Mouse (Mus musculus) Muller cell, postnatal 12 days (primary cell): ENCODE measurements around the gene Lsm10.
"Not testable (repeated sequence)": the region's sequence is repeated elsewhere in the genome, so short reads cannot be mapped to it uniquely, and the experiment has no call there.

ENCODE experiments used
- DNase-seq: peaks from one replicate; pipeline ENCODE4 v3.0.0-alpha.2; 2015; ENCODE audit errors: inconsistent ontology term

Lsm10 gene

GRCm38 (mm10) chr4:126095622-126096430 is 597 bp upstream of the Lsm10 start:
- not testable (repeated sequence) for DNase-seq

GRCm38 (mm10) chr4:126097711-126098253 is 1.4 kb downstream of the Lsm10 start:
- DNase-seq = no peak

GRCm38 (mm10) chr4:126099365-126099764 is 2.9 kb downstream of the Lsm10 start:
- no peak for DNase-seq

GRCm38 (mm10) chr4:126100764-126101163 is 4.3 kb downstream of the Lsm10 start:
- DNase-seq = no peak

DNA sequence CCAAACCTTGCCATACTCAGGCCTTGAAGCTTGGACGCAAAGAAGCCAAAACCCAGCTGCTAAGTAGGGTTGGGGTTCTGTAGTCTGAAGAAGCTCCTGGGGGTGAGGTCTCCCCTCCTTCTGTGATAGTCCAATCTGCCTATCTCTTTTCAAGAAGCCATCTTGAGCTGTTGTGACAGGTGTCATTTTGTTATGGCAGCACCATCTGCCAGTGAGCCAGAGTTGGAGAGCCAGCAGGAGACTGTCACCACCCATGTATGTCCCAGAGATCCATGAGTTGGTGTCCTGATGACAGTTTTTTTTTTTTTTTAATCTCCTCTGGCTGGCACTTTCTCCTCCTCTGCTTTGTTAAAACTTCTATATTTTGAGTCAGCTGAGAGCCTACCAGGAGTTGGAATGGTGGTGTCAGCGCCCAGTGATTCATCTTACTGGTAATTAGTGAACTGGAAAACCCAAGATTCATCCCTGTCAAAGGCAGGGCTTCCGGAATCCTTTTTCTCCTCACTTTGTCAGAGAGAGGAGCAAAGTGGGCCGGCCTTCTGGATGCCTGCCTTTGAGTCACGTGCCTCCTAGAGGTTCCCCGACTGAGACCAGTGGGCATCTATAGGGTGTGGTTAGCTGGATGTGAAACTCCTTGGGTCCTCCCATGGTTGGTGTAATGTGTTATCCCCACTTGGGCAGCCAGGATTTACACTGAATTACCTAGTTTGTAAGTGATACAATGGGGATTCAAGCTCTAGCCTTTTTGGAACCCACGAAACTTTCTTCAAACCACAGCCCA is 5.8 kb downstream of the Lsm10 start:
- DNase-seq = peak; percentile 90

DNA sequence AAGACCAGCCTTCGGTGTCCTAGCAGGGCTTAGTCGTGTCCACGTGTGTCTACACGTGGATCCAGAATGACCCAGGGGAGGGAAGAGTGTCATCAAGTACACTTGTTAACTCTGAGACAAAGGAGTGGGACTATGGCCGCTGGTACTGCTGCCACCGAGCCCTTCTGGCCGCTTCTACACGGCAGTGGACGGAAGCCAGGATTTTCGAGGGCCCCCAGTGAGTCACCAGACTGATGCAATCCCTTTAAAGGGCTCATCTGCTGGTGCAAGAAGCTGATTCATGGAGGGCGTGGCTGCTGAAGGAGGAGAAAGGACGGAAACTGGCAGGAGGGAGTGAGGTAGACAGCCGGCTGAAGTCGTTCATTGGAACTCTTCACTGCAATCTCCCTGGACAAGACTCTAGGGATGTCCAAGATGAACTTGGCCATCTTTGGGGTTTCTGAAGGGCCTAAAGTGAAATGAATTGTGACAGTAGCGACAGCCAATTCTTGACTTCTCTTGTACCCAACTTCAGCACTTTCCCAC is 6.7 kb downstream of the Lsm10 start:
- DNase-seq = peak; percentile 97

DNA sequence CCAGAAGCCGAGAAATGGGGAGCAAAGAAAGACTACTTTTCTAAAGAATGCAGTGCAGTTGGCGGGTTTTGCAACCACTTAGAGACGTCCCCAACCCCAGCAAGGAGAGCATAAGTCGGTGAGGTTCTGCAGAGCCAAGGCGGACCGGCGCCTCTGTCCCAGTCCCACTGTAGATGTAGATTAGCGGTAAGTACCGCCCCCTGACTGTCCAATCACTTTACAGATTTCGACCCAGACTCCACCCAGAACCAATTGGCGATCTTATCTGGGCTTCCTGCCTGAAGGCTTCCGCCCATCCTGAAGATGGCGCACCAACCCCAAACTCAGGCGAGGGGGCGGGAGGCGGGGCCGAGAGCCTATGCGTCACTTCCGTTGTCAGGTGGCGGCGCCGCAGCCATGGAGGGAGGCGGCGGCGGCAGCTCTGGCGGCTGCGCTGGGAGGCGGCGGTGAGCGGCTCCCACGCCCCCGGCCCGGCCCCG is 7.2 kb downstream of the Lsm10 start, which contains the start of gene Stk40:
TSS of gene Stk40 (plus strand) at position 368 of the 479 bp plus-strand sequence.
- DNase-seq = peak; percentile 99

DNA sequence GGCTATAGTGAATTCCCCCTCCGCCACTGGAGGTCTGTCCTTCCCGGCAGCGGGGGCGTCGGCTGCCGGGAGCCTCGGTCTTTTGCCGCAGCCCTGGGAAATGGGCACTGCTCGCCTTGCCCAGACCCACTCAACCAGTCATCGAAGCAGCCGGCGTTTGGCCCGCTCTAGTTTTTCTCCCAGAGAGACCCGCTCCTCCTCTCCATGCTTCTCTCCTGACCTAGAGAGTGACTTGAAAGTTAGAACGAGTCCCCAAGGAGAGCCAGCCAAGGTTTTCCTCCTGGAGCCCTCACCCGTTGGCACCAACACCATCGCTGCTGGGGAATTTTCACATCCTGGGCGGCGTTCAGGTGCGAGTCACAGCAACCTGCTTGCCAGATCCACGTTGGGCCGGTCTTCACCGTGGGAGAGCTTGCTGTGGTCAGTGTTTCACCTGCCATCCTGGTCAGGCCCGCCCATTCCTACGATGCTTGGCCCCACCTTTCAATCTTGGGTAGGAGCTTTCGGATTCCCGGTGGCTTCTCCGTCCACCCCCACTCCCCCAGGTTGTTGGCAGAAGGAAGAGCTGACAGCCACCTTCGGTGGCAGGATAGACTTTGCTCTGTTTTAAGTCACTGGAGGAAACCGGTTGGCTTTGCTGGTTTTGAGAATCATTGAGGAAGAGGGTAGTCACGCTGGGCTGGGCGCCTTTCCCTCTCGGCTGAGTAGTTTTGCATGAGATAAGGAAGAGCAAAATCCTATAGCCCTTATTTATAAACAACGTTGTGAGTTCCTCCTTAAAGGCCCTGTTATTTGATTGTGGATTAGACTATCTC is 8.0 kb downstream of the Lsm10 start:
- DNase-seq = no peak

- peak; percentile 34 for DNase-seq
These were observed 8.8 kb downstream of the Lsm10 start for GRCm38 (mm10) chr4:126105131-126105783.

GRCm38 (mm10) chr4:126108061-126108740 is 11.8 kb downstream of the Lsm10 start:
- DNase-seq = no peak

- DNase-seq = peak; percentile 65
These were observed 13.4 kb downstream of the Lsm10 start for GRCm38 (mm10) chr4:126109613-126110373.

- peak; percentile 90 for DNase-seq
These were observed 14.1 kb downstream of the Lsm10 start for GRCm38 (mm10) chr4:126110374-126111152.

- peak; percentile 70 for DNase-seq
These were observed 14.7 kb downstream of the Lsm10 start for GRCm38 (mm10) chr4:126111153-126111549.

DNA sequence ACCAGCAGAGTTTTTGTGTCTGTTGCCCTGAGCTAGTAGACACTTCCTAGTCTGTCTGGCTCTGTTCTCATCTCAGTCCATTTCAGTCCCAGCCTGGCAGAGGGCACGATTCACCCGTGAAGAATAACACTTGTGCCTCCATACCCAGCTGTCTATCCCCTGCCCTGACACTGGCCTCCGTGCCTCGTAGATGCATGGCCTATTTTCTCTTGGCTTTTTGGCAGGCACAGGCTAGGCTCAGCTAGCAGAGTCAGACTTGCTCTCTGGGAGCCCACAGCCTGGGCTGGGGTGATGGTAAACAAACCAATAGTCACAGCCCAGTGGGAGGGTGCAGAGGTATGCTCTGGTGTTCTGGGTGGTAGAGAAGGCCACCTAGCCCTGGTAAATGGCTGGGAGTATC is 16.8 kb downstream of the Lsm10 start:
- peak; percentile 65 for DNase-seq

DNA sequence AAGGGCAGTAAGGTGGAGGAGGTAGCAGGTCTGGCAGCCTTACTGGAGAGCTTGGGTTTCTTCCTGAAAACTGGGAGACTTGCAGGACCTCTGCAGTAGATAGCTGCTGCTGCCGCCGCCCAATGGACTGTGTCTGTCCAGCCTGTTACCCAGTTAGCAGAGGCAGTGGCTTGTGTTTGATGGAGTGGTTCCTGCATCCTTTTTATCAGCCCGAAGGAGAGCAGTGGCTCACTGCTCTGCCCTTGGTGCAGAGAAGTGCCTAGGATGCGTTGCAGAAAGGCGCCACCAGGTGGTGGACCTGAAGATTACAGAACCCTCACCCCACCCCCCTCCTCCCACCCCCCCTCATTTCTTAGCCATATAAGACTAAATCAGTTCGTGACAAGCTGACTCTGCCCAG is 17.5 kb downstream of the Lsm10 start:
- peak; percentile 47 for DNase-seq

GRCm38 (mm10) chr4:126115411-126115810 is 19.0 kb downstream of the Lsm10 start:
- DNase-seq = no peak

DNA sequence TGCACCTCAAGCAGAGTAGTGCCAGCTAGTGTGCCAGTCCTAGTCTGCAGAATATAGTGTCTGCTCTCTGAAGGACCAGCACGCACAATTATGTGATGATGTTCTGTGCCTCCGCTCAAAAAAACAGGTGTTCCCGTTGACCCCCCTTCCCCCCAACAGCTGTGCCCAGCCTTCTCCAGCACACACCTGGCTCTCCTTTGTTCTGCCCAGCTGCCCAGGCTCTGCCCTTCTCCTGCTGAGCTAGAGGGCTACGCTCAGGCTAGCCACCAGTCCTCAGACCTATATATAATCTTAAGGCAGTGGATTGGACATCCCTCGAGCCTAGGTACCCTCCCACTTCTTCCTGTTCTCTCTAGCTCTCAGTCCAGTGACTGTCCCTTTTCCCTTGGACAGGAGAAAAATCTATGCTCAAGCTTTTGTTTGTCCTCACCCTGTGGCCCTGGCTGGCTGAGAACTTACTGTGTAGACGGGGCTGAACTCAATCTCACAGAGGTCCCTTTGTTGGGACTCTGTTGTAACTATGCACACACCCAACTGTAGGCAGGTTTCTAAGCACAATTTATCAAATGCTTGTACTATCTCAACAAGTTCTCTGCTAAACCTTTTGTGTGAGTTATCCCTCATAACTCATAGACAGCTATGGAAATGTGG is 19.6 kb downstream of the Lsm10 start:
- no peak for DNase-seq

DNA sequence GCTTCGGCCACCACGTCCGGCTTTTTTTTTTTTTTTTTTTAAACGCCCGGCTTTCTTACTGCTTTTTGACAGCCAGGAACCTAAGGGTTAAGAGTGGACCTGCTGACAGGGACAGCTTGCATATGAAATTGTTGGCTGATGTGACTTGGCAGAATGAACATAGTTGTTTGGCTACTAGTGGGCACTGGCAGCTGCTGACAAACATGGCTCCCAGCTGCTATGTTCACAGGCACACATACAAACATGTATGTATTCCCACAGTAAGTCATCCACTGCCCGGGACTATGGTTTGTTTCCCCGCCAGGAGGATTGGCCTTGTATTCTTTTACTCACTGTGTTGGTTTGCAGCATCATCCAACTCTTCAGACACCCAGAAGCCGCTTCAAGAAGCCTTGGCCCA is 20.7 kb downstream of the Lsm10 start:
- DNase-seq = no peak
